Mouse (Mus musculus) embryonic facial prominence, embryonic 13.5 days (tissue): Measurements from ENCODE around the gene Megf9. TPM values are rescaled to one million over a fixed set of nuclear protein-coding genes. Genes with fewer than 3 reads are reported as not detected.

Source experiments
- polyA plus RNA-seq: library from polyadenylated mRNA; unstranded; fragments of >200 nt; fragmentation: Nextera tagmentation; extraction: Ambion mirVana; gene quantifications from 2 replicates; pipeline ENCODE4 v1.2.1, GENCODE M21; 2015

The Megf9 gene
- polyA plus RNA-seq, 1 experiment from 2014 or later = 13.0 TPM

Other genes starting within 250 kb of the Megf9 start
- gene Cdk5rap2, start 124.6 kb downstream of the Megf9 start, polyA plus RNA-seq = 23.7 and 26.1 TPM in 2 replicates